Mouse (Mus musculus) heart, embryonic 16.5 days (tissue): ENCODE results near the gene Trim75. TPM values are rescaled to one million over a fixed set of nuclear protein-coding genes. Genes with fewer than 3 reads are reported as not detected.

Experiments used
- polyA plus RNA-seq: library from polyadenylated mRNA; unstranded; fragments of >200 nt; fragmentation: Nextera tagmentation; extraction: Ambion mirVana; gene quantifications from 2 replicates; pipeline ENCODE4 v1.2.1, GENCODE M21; 2015

Trim75 gene
- polyA plus RNA-seq, 1 experiment from 2014 or later, result not detected

Other genes starting within 250 kb of the Trim75 start
- gene Klhl2, start 137.8 kb downstream of the Trim75 start, polyA plus RNA-seq, result 3.6 and 7.5 TPM in 2 replicates
- gene Tmem192, start 40.6 kb downstream of the Trim75 start, polyA plus RNA-seq, result 29.4 and 31.6 TPM in 2 replicates
- 0.07 and 0.16 TPM in 2 replicates for gene Trim61, start 30.7 kb upstream of the Trim75 start, polyA plus RNA-seq
- not detected in 2 replicates for gene Trim60, start 30.8 kb upstream of the Trim75 start, polyA plus RNA-seq
- gene Apela, start 49.5 kb upstream of the Trim75 start, polyA plus RNA-seq, result 2.9 and 4.3 TPM in 2 replicates
- gene Gm10663, start 87.2 kb upstream of the Trim75 start, polyA plus RNA-seq, result not detected in 2 replicates
- gene BC030870, start 141.7 kb upstream of the Trim75 start, polyA plus RNA-seq, result 0.19 and 0.24 TPM in 2 replicates